Mouse (Mus musculus) right cerebral cortex, postnatal 10 days (tissue): ENCODE measurements at regions not wholly inside any gene's neighbourhood (a gene's known extent, or its start where the extent isn't known, plus 50 kb on each side); places are given as distances from the start of the nearest gene placed in this dataset.

ENCODE experiments used
- DNase-seq, 2 experiments: peaks; one replicate each; pipeline ENCODE4 v3.0.0; 2021; ENCODE audit warnings: low spot score in 2 of 2

DNA sequence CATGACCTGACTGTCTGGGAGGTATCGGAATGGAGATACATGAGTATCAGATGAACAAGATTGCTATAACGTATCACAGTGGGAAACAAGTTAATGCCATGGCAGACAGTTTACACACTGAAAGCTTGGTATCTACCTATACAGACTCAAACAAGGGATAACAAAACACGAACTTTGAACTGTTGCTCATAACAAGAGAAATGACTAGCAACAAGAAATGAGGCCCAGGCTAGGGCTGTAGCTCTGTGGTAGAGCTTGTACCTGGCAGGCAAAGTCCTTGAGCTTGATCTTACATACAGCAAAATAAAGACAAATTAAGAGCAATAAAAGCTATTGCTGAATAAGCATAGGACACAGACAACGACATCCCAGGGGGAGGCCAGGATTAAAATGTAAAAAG is 172.4 kb upstream of the Pln start:
- DNase-seq, result no peak

DNA sequence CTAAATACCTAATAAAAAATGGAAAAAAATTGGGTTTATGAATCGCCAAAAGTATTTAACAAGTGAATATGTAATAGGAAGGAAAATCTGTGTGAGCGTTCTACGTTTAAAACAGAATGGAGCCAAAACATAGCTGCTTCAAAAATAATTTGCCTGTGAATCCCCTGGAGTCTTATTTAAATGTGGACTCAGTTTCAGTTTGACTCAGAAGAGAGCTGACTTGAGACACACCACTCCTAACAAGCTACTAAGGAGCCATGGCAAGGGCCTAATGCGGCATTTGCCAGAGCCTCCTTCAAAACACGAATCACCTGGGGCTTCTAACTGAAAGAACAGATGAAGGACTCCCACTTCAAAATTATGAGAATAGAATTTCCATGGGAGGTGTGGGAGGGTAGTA is 169.7 kb upstream of the Pln start:
- DNase-seq, result no peak

DNA sequence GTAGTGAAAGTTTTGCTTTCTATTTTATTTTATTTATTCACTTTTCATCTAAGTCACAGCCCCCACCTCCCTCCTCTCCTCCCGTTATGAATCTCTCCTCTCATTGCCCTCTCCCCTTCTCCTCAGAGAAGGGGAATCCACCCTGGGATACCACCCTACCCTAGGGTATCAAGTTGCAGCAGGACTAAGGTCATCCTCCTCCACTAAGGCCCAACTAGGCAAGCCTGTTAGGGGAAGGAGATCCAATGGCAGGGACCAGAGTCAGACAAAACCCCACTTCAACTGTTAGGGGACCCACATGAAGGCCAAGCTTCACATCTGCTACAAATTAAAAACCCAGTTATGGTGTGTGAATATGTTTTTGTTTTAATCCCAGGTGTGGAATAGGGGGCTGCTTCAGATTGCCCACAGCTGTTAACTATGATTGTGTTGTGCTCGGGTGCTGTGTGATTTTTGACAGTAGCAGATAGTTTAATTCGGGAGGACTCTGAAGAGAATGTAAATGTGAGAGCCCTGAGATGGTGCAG is 163.4 kb upstream of the Pln start:
- DNase-seq, result no peak

DNA sequence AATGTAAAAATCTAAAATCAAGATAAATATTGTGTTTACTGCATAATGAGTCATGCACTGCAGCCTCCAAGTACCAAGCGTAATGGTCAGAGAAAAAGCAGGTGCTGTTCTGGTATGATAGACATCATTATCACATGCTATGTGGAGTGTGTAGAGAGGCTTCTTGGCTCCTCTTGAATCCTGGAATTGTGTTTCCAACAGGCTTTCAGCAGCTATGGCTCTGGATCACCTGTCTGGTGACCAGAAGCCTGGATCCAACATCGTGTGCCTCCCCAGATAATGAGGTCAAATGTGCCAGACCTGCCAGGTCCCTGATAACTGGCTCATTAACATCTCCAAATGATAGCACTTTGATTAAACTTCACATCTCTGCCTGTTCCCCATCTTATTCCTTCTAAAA is 161.5 kb upstream of the Pln start:
- no peak for DNase-seq

DNA sequence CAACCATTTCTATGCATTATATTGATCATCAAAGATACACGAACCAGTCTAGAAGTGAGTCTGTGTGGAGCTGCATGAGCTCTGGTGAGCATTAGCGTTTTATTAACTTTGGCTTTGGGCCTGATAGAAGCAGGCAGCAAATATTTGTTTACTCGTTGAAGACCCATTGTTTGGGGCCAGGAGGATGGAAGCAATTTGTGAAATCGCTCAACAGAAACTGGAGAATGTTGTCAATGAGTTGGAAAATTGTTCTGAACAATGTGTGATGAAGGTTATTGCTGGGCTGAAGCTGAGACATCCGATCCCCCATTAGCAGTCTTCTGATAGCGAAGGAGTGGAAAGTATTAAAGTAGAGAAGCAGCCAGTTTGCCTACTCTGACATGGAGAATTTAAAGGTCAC is 158.9 kb upstream of the Pln start:
- DNase-seq, result no peak

DNA sequence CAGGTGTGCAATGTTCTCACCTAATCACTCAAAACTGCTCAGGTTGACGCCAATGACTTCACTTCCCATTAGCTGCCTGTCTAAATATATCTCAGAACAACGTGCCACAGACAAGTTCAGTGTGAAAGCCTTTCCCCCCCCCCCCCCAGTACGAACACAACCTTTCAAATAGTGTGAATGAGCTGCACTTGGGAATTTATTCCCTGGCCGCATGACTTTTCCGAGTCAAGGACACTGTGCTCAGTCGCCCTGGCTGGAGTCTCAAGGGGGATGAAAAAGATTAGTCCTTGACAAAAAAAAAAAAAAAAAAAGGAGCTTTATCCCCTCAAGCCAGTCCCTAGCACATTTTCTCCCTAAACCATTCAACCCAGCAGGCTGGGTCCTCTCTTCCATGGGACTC is 158.4 kb upstream of the Pln start:
- no peak for DNase-seq

DNA sequence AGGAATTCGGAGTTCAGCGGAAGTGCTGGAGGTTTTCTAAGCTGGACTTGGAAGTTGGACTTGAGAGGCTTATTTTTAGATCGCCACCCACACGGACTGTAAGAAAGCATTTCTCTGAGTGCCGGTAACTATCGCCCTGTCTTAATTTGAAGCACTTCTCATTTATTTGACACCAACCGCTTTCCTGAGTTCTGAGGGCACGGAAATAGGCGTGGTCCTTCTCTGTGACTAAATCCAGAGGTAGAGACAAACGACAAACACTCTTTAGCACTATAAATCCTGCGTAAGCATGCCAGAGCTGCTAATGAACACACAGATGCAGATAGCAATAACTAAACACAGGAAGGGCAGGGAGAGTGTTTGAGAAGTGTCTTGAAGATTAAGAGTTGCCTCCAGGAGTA is 156.7 kb upstream of the Pln start:
- peak in 1 of 2 experiments; percentile 29 for DNase-seq

DNA sequence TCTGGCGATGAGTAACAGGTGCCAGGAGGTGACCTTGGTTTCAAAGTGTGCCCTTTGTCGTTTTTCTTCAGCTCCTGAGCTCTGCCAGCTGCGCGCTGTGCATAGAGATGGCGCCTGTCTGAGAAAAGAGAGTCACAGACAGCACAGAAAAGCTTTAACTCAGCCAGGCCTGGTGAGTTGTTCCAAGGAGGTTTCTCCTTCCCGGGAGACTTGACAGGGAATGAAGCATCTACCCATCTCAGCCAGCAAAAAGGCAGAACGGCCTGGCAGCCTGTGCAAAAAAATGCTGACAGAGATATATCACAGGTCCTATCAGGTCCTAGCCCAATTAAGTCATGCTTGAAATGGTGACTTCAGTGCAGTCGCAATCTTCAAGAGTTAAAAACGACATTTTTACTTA is 156.1 kb upstream of the Pln start:
- peak in 1 of 2 experiments; percentile 32 for DNase-seq

DNA sequence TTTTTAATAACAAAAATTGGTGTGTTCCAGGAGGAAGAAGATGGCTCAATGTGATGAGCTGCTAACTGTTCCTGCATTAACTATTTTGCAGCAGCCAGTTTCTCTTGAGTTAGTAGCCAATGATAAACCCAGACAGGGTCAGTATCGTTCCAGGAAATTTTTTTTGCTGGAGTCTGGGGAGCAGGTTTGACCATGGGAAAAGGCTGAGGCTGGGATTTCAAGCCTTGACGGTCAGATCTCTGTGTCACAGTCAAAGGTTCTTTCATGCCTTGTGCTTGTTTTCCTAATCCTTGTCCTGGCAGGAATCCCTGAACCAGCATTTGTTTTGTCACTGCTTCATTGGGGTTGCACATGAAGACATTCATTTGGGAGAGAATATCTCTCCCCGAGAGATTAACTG is 129.0 kb upstream of the Pln start:
- DNase-seq, result no peak

DNA sequence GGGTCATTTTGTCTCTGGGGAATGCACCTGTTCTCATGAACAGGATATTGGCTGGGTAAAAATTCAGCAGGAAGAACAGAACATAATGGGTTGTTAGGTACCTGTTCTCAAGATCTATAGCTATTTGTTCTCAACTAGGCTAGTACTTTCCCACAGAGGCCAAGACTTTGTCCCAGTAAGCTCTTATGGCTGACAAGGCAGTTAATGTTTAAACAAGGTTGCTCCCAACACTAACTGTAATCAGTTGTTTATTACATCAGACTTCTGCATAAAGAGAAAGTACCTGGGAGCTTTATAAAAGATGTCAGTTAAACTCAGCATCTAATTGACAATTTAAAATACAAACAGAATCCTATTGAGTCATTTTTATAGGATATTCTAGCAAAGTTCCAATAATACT is 127.6 kb upstream of the Pln start:
- DNase-seq, result no peak
